Mouse (Mus musculus) R1 (cell line): ENCODE measurements at regions not wholly inside any gene's neighbourhood (a gene's known extent, or its start where the extent isn't known, plus 50 kb on each side); places are given as distances from the start of the nearest gene placed in this dataset.

ENCODE experiments used
- DNase-seq: peaks from one replicate; pipeline ENCODE4 v3.0.0-alpha.2; 2018; ENCODE audit warnings: low read depth, low spot score

- DNase-seq, result peak; percentile 96
Observed at GRCm38 (mm10) chr4:22047730-22048455, 116.8 kb downstream of the Faxc start.

- DNase-seq, result no peak
Observed at GRCm38 (mm10) chr4:22066785-22067433, 135.8 kb downstream of the Faxc start.

DNA sequence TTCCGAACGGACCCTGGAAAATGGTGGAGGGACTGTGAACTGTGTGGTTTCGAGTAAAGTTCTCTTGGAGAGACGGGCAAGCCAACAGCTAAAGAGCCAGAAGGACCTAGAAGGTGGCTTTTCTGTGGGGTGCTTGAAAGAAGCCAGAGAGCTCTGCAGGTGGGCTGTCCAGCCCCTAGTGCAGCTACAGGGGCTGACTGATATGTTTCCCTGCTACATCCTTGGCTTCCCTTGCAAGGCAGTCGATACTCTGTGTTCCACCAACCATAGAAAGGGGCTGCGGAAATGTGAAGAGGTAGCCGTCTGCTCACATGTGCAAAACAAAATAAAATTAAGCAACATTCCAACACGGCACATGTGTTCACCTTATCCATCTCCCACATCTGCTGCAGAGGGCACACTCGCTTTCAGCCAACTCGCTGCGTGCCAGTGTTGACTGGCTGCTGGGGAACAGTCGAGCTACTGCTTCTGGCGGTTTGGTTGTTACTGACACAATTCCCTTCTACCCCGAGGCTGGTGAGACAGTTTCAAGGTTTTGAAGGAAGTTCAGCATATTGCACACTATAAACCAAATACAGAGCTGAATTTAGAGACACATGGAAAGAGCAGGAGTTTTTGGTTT, 136.7 kb downstream of the Faxc start:
- no peak for DNase-seq

- no peak for DNase-seq
Observed at GRCm38 (mm10) chr4:22088209-22088787, 157.2 kb downstream of the Faxc start.

GRCm38 (mm10) chr4:22089637-22090041, 158.5 kb downstream of the Faxc start:
- DNase-seq, result no peak

GRCm38 (mm10) chr4:22090536-22090935, 159.4 kb downstream of the Faxc start:
- DNase-seq, result no peak

- DNase-seq, result peak; percentile 91
Observed at GRCm38 (mm10) chr4:22092551-22092950, 161.4 kb downstream of the Faxc start.

- peak; percentile 34 for DNase-seq
Observed at GRCm38 (mm10) chr4:22095257-22096031, 164.3 kb downstream of the Faxc start.

DNA sequence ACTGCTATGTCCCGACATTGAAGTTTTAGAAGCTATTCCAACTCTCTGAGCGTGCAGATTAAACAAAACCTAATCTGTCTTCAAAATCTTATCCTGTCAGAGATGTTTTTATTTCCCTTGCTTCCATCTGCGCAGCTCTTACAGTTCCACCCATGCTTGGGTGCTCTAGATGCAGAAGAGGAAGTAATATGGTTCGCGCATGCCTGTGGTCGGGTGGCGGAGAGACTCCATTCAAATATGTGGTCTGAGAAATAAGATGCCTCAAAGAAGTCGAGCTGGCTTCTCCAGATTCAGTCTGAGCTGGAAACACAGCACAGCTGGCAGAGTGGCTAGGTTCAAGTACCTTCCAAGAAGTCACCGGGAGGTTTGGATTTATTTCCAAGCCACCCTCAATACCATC, 167.5 kb downstream of the Faxc start:
- no peak for DNase-seq

- no peak for DNase-seq
Observed at GRCm38 (mm10) chr4:22102478-22102877, 171.3 kb downstream of the Faxc start.

DNA sequence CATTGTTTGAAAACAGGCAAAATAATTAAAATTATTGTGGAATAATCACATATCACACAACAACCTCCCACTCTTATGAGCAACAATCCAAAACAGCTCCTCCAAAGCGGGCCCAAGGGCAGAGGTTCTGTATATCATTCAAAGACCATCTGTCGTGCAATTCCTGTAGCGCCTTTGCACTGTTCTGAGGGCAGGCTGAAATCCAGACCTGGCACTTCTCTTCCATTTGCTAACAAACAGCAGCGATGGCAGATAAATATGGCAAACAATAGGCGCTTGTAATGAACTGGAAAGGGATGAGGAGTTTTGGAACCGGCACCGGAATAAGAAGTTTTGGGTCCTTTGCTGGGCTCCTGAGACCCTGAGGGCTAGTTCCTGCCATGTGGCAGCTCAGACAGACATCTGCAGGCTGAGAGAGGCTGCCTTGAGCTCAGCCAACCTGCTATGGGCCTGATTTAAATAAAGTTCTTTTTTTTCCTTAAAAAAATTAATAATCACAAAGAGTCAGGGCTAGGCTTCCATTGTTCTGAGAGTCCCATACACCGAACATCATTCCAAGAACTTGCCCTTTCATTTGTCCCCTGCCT, 172.0 kb downstream of the Faxc start:
- no peak for DNase-seq

- DNase-seq, result no peak
Observed at GRCm38 (mm10) chr4:22106883-22107282, 175.8 kb downstream of the Faxc start.

DNA sequence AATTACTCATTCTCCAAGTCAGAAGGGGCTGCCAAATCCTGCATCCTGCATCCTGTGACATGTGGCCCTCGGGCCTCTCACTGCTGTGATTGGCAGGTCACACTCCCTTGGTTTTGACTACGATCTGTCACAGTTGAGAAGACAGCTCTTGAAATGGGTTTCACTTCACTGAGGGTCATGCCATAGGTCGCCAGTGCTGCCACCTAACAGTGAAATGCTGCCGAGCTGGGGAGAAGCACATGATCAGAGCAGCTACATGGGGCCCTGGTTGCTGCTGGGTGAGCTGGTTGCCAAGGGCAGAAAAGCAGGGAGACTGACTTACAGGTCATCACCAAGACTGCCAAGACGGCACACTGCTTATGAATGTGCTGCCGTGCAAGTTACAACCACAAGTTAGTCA, 178.3 kb downstream of the Faxc start:
- DNase-seq, result no peak

GRCm38 (mm10) chr4:22110400-22110799, 179.3 kb downstream of the Faxc start:
- DNase-seq, result no peak

DNA sequence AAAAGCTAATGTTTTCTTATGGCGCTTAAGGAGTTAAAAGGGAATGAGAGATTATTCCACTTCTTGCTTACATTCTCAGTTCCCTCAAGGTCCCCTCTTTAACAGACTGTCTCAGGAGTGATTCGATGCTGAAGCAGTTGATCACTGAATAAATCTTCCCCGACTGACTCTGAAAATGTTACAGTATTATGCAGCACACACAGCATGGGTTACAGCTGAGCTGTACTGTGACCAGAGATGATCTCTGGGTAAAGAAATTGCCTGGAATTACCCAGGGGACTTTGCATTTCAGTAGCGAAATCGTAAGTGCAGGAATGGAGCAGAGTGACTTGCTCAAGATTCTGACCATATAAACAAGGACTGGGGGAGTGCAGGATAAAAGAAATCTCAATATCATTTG, 181.1 kb downstream of the Faxc start:
- no peak for DNase-seq

- peak; percentile 57 for DNase-seq
Observed at GRCm38 (mm10) chr4:22114451-22114850, 183.3 kb downstream of the Faxc start.

- no peak for DNase-seq
Observed at GRCm38 (mm10) chr4:22119877-22120276, 188.7 kb downstream of the Faxc start.

- DNase-seq, result no peak
Observed at GRCm38 (mm10) chr4:22120953-22121352, 189.8 kb downstream of the Faxc start.

- DNase-seq, result peak; percentile 35
Observed at GRCm38 (mm10) chr4:22121397-22121796, 190.3 kb downstream of the Faxc start.

- DNase-seq, result no peak
Observed at GRCm38 (mm10) chr4:22124836-22125235, 193.7 kb downstream of the Faxc start.

DNA sequence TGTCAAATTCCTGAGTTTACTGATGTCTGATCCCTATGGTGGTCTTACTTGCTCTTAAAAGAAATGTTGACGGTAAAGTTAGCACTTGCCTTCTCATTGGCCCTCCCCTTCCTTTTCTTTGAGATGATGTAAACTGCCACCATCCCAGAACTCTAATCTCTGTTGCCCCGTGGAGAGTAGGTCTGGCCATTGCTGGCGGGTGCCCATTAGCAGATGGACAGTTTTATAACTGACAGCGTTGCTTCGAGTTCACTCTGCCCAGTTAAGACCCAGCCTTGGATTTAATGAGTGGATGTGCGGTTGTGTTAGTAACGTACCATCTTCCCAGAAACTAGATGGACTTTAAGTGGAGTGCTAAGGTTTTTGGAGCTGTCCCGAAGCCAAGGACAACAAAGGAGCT, 199.4 kb downstream of the Faxc start:
- DNase-seq, result no peak
